Mouse (Mus musculus) lung, adult 10 weeks (tissue): ENCODE results near the gene Olfr11. TPM values are rescaled to one million over a fixed set of nuclear protein-coding genes. Genes with fewer than 3 reads are reported as not detected.

Source experiments
- polyA plus RNA-seq: library from polyadenylated mRNA; stranded (reverse); fragments of 350-450 nt; fragmentation: Illumina TruSeq; extraction: RNeasy Lipid Tissue Mini Kit (QIAGEN cat#74804); gene quantifications from one replicate; pipeline ENCODE4 v1.2.3, GENCODE M21; 2014; ENCODE audit warnings: low read depth, low replicate concordance; ENCODE audit not compliant: insufficient read depth

Gene Olfr11
- not detected for polyA plus RNA-seq

GRCm38 (mm10) chr13:21642418-21642817, at the start of gene Olfr11:
Olfr11 (minus strand) TSS chr13:21642518.

GRCm38 (mm10) chr13:21677305-21677704, 35.0 kb upstream of the Olfr11 start, which contains the start of gene Olfr1360:
Olfr1360 (minus strand) TSS chr13:21677405.

GRCm38 (mm10) chr13:21663286-21663685, 21.0 kb upstream of the Olfr11 start, which contains the start of gene Olfr1361:
Olfr1361 (minus strand) TSS chr13:21663386.

GRCm38 (mm10) chr13:21613922-21614321, 28.4 kb downstream of the Olfr11 start, which contains the start of gene Olfr1362:
Olfr1362 (minus strand) TSS chr13:21614022.

Other genes starting within 250 kb of the Olfr11 start
- 20.6 TPM for gene Zkscan3, start 239.8 kb downstream of the Olfr11 start, polyA plus RNA-seq
- gene Pgbd1, start 201.5 kb downstream of the Olfr11 start, polyA plus RNA-seq = 1.1 TPM
- 19.4 TPM for gene Zscan26, start 188.8 kb downstream of the Olfr11 start, polyA plus RNA-seq
- gene Nkapl, start 174.0 kb downstream of the Olfr11 start, polyA plus RNA-seq = 0.95 TPM
- gene Zkscan4, start 163.6 kb downstream of the Olfr11 start, polyA plus RNA-seq = 2.1 TPM
- not detected for gene Gm10065, start 163.1 kb downstream of the Olfr11 start, polyA plus RNA-seq
- 0.23 TPM for gene AK157302, start 147.3 kb downstream of the Olfr11 start, polyA plus RNA-seq
- 1.6 TPM for gene Gm11273, start 141.1 kb downstream of the Olfr11 start, polyA plus RNA-seq
- 1.7 TPM for gene Zkscan8, start 111.4 kb downstream of the Olfr11 start, polyA plus RNA-seq
- not detected for gene Olfr1366, start 99.7 kb downstream of the Olfr11 start, polyA plus RNA-seq
- not detected for gene Olfr1535, start 82.6 kb downstream of the Olfr11 start, polyA plus RNA-seq
- gene Olfr1364, start 60.8 kb downstream of the Olfr11 start, polyA plus RNA-seq = not detected
- not detected for gene Olfr1362, start 28.5 kb downstream of the Olfr11 start, polyA plus RNA-seq
- gene Olfr1361, start 20.9 kb upstream of the Olfr11 start, polyA plus RNA-seq = not detected
- not detected for gene Olfr1360, start 34.9 kb upstream of the Olfr11 start, polyA plus RNA-seq
- gene Olfr1359, start 55.6 kb upstream of the Olfr11 start, polyA plus RNA-seq = not detected
- gene Hist1h2bl, start 73.6 kb upstream of the Olfr11 start, polyA plus RNA-seq = not detected
- gene Hist1h2ai, start 73.9 kb upstream of the Olfr11 start, polyA plus RNA-seq = not detected
- gene Hist1h3h, start 75.1 kb upstream of the Olfr11 start, polyA plus RNA-seq = not detected
- not detected for gene Hist1h2bm, start 79.5 kb upstream of the Olfr11 start, polyA plus RNA-seq
- not detected for gene Hist1h4j, start 92.5 kb upstream of the Olfr11 start, polyA plus RNA-seq
- gene Hist1h4k, start 108.0 kb upstream of the Olfr11 start, polyA plus RNA-seq = not detected
- gene Hist1h2ak, start 111.3 kb upstream of the Olfr11 start, polyA plus RNA-seq = not detected
- not detected for gene Hist1h2bn, start 111.6 kb upstream of the Olfr11 start, polyA plus RNA-seq
- not detected for gene Hist1h1b, start 138.1 kb upstream of the Olfr11 start, polyA plus RNA-seq
- not detected for gene Hist1h3i, start 140.9 kb upstream of the Olfr11 start, polyA plus RNA-seq
- not detected for gene Hist1h2an, start 144.7 kb upstream of the Olfr11 start, polyA plus RNA-seq
- not detected for gene Hist1h2bp, start 144.9 kb upstream of the Olfr11 start, polyA plus RNA-seq
- gene Hist1h2bq, start 167.7 kb upstream of the Olfr11 start, polyA plus RNA-seq = 0.42 TPM
- gene Hist1h2ao, start 167.9 kb upstream of the Olfr11 start, polyA plus RNA-seq = not detected
- gene Hist1h4m, start 169.2 kb upstream of the Olfr11 start, polyA plus RNA-seq = 1.4 TPM
- 1.0 TPM for gene Hist1h4n, start 189.7 kb upstream of the Olfr11 start, polyA plus RNA-seq
- gene Hist1h2ap, start 191.0 kb upstream of the Olfr11 start, polyA plus RNA-seq = not detected
- gene Hist1h2br, start 191.2 kb upstream of the Olfr11 start, polyA plus RNA-seq = not detected